Mouse (Mus musculus) granulocyte monocyte progenitor cell, adult 5-6 weeks (primary cell): ENCODE results near the gene Susd3. TPM values are rescaled to one million over a fixed set of nuclear protein-coding genes. Genes with fewer than 3 reads are reported as not detected.

Experiments
- ATAC-seq: replicated peaks from 2 replicates; pipeline ENCODE4 v1.8.0; 2016; ENCODE audit warnings: mild to moderate bottlenecking, moderate TSS enrichment, inconsistent platforms; ENCODE audit not compliant: poor library complexity, severe bottlenecking
- total RNA-seq, 2 experiments: library from RNA; stranded (forward) in 1 of 2; stranded (reverse) in 1 of 2; fragments of 200-712, 200-1000 nt in 1 of 2; fragments of >200 nt in 1 of 2; fragmentation: Nextera tagmentation in 1 of 2; gene quantifications; 2 replicates each; pipeline ENCODE4 v1.2.3; 2014 to 2017

The Susd3 gene
- total RNA-seq, 2 experiments from 2014 or later: 5.7 to 9.0 TPM

GRCm38 (mm10) chr13:49247232-49247739, 1.2 kb downstream of the Susd3 start:
- ATAC-seq: no peak

- ATAC-seq: no peak
Observed at GRCm38 (mm10) chr13:49246626-49247025, 1.9 kb downstream of the Susd3 start.

GRCm38 (mm10) chr13:49246011-49246410, 2.5 kb downstream of the Susd3 start:
- no peak for ATAC-seq

- no peak for ATAC-seq
Observed at GRCm38 (mm10) chr13:49245251-49245650, 3.3 kb downstream of the Susd3 start.

- peak; percentile 21 for ATAC-seq
Observed at GRCm38 (mm10) chr13:49243492-49243891, 5.0 kb downstream of the Susd3 start.

- peak; percentile 89 for ATAC-seq
Observed at GRCm38 (mm10) chr13:49242321-49243065, 6.0 kb downstream of the Susd3 start.

GRCm38 (mm10) chr13:49238737-49239136, 9.8 kb downstream of the Susd3 start:
- no peak for ATAC-seq

GRCm38 (mm10) chr13:49237617-49238016, 10.9 kb downstream of the Susd3 start:
- no peak for ATAC-seq

- ATAC-seq: no peak
Observed at GRCm38 (mm10) chr13:49234711-49235110, 13.8 kb downstream of the Susd3 start.

GRCm38 (mm10) chr13:49233792-49234572, 14.5 kb downstream of the Susd3 start:
- ATAC-seq: no peak

- ATAC-seq: peak; percentile 75
Observed at GRCm38 (mm10) chr13:49225633-49226032, 22.9 kb downstream of the Susd3 start.

GRCm38 (mm10) chr13:49225159-49225558, 23.3 kb downstream of the Susd3 start:
- ATAC-seq: peak; percentile 41; the same call in 1 of the 2 replicates

GRCm38 (mm10) chr13:49224729-49225128, 23.8 kb downstream of the Susd3 start:
- ATAC-seq: no peak

GRCm38 (mm10) chr13:49224314-49224713, 24.2 kb downstream of the Susd3 start:
- ATAC-seq: no peak

- ATAC-seq: no peak
Observed at GRCm38 (mm10) chr13:49220912-49221311, 27.6 kb downstream of the Susd3 start.

GRCm38 (mm10) chr13:49219367-49219766, 29.1 kb downstream of the Susd3 start:
- ATAC-seq: no peak

- ATAC-seq: no peak
Observed at GRCm38 (mm10) chr13:49218651-49219050, 29.9 kb downstream of the Susd3 start.

GRCm38 (mm10) chr13:49216808-49217561, 31.5 kb downstream of the Susd3 start:
- no peak for ATAC-seq

- ATAC-seq: no peak
Observed at GRCm38 (mm10) chr13:49216220-49216552, 32.3 kb downstream of the Susd3 start.

GRCm38 (mm10) chr13:49215504-49216219, 32.8 kb downstream of the Susd3 start, which contains the start of gene Card19:
Gene Card19, minus strand, starts transcription at chr13:49216037.
- ATAC-seq: peak; percentile 82
